ENCODE assay signal across 8 mouse cellular contexts in genomic region chr3:101700974-101701610, GRCm38 (mm10).
DNase-seq lines count a peak whose midpoint lies in the region; ATAC-seq and TF ChIP-seq lines count a peak whose summit lies in the region.

No protein-coding gene starts in this region.

- H3K9me3 ChIP-seq in hindbrain, embryonic 14.5 days (ENCODE audit: control insufficient read depth, low read length), result no peaks in the 10 kb centered on the region

- no peak overlapping the region for H3K4me3 ChIP-seq in spleen, adult 2 months (ENCODE audit: extremely low read depth, insufficient read depth, insufficient read length)
- H3K4me3 ChIP-seq in hindbrain, embryonic 14.5 days (replicated peaks; ENCODE audit: low read length), result no peak overlapping the region
- peak overlapping the region; percentile 21; the same call in 1 of the 2 replicates for H3K4me3 ChIP-seq in thymus, adult 2 months (ENCODE audit: control insufficient read depth, insufficient read depth, low read length)

- no peak for TF ChIP-seq CTCF in spleen, adult 2 months (IDR thresholded peaks at IDR 0.05; ENCODE audit: extremely low read depth, insufficient read depth, insufficient read length, insufficient replicate concordance)
- no peak for TF ChIP-seq CTCF in thymus, adult 2 months (IDR thresholded peaks at IDR 0.05; ENCODE audit: borderline replicate concordance, control insufficient read depth, extremely low read depth, insufficient read depth, low read length, poor library complexity)

- no peak for TF ChIP-seq POLR2A in spleen, adult 2 months (IDR thresholded peaks at IDR 0.05; ENCODE audit: low read depth, low read length)
- TF ChIP-seq POLR2A in thymus, adult 2 months (IDR thresholded peaks at IDR 0.05; ENCODE audit: control insufficient read depth, extremely low read depth, insufficient read depth, low read length, poor library complexity), result 0 out of 2 replicates have a peak, but pooled peaks have one; percentile 19

- no peak overlapping the region for H3K27ac ChIP-seq in spleen, adult 2 months (ENCODE audit: insufficient read depth, low read length)
- H3K27ac ChIP-seq in hindbrain, embryonic 14.5 days, result peak overlapping the region; percentile 53; the same call in 1 of the 2 replicates
- H3K27ac ChIP-seq in thymus, adult 2 months (ENCODE audit: control insufficient read depth, insufficient read depth, low read length), result peak overlapping the region; percentile 89

- no peak overlapping the region for H3K9ac ChIP-seq in hindbrain, embryonic 14.5 days

- H3K36me3 ChIP-seq in spleen, adult 2 months (ENCODE audit: control insufficient read depth, insufficient read depth, low read length), result no peaks in the 10 kb centered on the region
- H3K36me3 ChIP-seq in hindbrain, embryonic 14.5 days (replicated peaks; ENCODE audit: control insufficient read depth, insufficient read depth), result no peaks in the 10 kb centered on the region
- no peaks in the 10 kb centered on the region for H3K36me3 ChIP-seq in thymus, adult 2 months (ENCODE audit: control insufficient read depth, insufficient read depth, low read length)

- DNase-seq in spleen, adult 2 months (ENCODE audit: low read depth in 1 of 2, low spot score in 2 of 2), result peak; percentile 11 to 26
- DNase-seq in spleen, postnatal 14 days (ENCODE audit: low spot score in 2 of 2), result no peak
- peak; percentile 54 to 65 for DNase-seq in cerebellum, postnatal 25 days
- no peak for DNase-seq in hindbrain, embryonic 14.5 days (ENCODE audit: low spot score)
- DNase-seq in lung, postnatal 14 days, result peak; percentile 65
- DNase-seq in thymus, adult 2 months, result peak; percentile 66
- no peak for DNase-seq in left cerebral cortex, adult 11 months (ENCODE audit: low spot score)

- ATAC-seq in hindbrain, embryonic 14.5 days (ENCODE audit: low FRiP score), result peak; percentile 63
- no peak for ATAC-seq in frontal cortex, adult (ENCODE audit: low TSS enrichment)

- 10% methylated on average over 10 of the region's 10 CpGs for WGBS in spleen, adult 2 months
- 52% methylated on average over 10 of the region's 10 CpGs for WGBS in hindbrain, embryonic 14.5 days
- 4% methylated on average over 10 of the region's 10 CpGs for WGBS in thymus, adult 2 months

- no peak overlapping the region for H3K4me2 ChIP-seq in hindbrain, embryonic 14.5 days (replicated peaks)

- peaks cover 5% of the 10 kb centered on the region; the same call in 1 of the 2 replicates for H3K4me1 ChIP-seq in spleen, adult 2 months (ENCODE audit: control insufficient read depth, insufficient read depth, insufficient read length)
- H3K4me1 ChIP-seq in hindbrain, embryonic 14.5 days (replicated peaks; ENCODE audit: control insufficient read depth, insufficient read depth, low read length), result peaks cover 9% of the 10 kb centered on the region
- H3K4me1 ChIP-seq in thymus, adult 2 months (replicated peaks; ENCODE audit: control insufficient read depth, insufficient read depth, low read length), result peaks cover 32% of the 10 kb centered on the region

- H3K27me3 ChIP-seq in spleen, adult 2 months (ENCODE audit: control insufficient read depth, insufficient read depth, low read length), result no peaks in the 10 kb centered on the region
- no peaks in the 10 kb centered on the region for H3K27me3 ChIP-seq in hindbrain, embryonic 14.5 days (ENCODE audit: control insufficient read depth, insufficient read depth, low read length)
- no peaks in the 10 kb centered on the region for H3K27me3 ChIP-seq in thymus, adult 2 months (ENCODE audit: control insufficient read depth, insufficient read depth, low read length)

Comparison
In these comparisons a context has a peak if more than half of its experiments do, and no peak if none do; other contexts are left out.
1. DNase-seq: peak in spleen, adult 2 months (2 of 2), cerebellum, postnatal 25 days (2 of 2), lung, postnatal 14 days (single experiment) and thymus, adult 2 months (single experiment); none in spleen, postnatal 14 days (0 of 2), hindbrain, embryonic 14.5 days (single experiment) and left cerebral cortex, adult 11 months (single experiment).